Comparison of ENCODE assay signal across 8 mouse cellular contexts in the genomic region with DNA sequence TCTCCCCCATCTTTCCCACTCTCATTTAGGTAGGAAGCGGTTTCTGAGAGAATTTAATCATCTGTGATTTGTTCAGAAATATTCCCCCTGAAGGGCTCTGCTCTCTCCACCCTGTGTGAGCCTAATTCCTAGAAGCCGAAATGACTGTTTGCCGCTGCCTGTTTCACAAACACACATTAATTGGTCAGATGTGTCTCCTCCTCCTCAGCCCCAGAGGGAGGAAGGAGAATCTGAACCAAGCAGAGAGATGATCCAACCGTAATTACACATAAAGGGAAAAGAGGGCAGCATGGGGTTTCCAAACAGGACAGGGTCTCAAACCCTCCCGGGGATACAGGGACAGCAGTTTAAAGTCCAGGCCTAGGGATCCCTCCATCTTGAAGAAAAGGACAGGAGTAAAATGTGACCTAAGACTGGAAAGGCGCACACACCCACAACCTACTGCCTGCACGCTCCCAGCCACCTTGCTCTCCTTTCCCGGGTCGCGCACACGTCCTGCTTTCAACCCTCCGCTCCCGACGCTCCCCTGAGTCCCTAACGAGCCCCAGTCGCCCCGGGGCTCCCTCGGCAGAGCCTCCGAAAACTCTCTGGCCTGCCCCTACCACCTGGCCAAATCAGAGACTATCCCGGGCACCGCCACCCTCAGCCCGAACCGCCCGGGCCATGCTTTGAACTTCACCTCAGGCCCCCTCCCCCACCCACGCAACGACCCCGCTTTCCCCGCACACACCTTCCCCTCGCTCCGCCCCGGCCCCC. TPM values are rescaled to one million over a fixed set of nuclear protein-coding genes. Genes with fewer than 3 reads are reported as not detected.
A peak's percentile ranks its signal among the peaks of the same experiment; 100 is the strongest.
DNase-seq lines count a peak whose midpoint lies in the region; ATAC-seq and TF ChIP-seq lines count a peak whose summit lies in the region.

No protein-coding gene starts in this region.

- WGBS in hindbrain, embryonic 16.5 days: under 1% methylated on average over 30 of the region's 31 CpGs

- no peaks in the 10 kb centered on the region for H3K9me3 ChIP-seq in hindbrain, embryonic 16.5 days (ENCODE audit: control insufficient read depth, low read length)

- peak; percentile 49 for ATAC-seq in hindbrain, embryonic 16.5 days
- peak; percentile 20 for ATAC-seq in megakaryocyte progenitor cell, adult 5-6 weeks (replicated peaks; ENCODE audit: poor library complexity)

- peak overlapping the region; percentile 92 for H3K4me3 ChIP-seq in left cerebral cortex, adult 2 months
- H3K4me3 ChIP-seq in hindbrain, embryonic 16.5 days (ENCODE audit: low read length): peak overlapping the region; percentile 93

- H3K36me3 ChIP-seq in hindbrain, embryonic 16.5 days (ENCODE audit: control insufficient read depth, insufficient read depth, low read length): no peaks in the 10 kb centered on the region

- peak overlapping the region; percentile 75 for H3K4me2 ChIP-seq in hindbrain, embryonic 16.5 days (ENCODE audit: low read length)

- intact Hi-C loops in left cerebral cortex, adult 2 months (cut with DNase I): loop anchor here (5.0 kb wide), 2 partner anchors 34 to 129 kb away; no protein-coding TSS in a partner anchor
- intact Hi-C loops in left cerebral cortex, postnatal 25 days (cut with DNase I): loop anchor here (2.0 to 5.0 kb wide), 2 partner anchors 64 to 130 kb away; no protein-coding TSS in a partner anchor

- peaks cover 33% of the 10 kb centered on the region for H3K4me1 ChIP-seq in hindbrain, embryonic 16.5 days (ENCODE audit: control insufficient read depth, insufficient read depth, low read depth, low read length)

- no peak; the same call in 1 of the 2 replicates for TF ChIP-seq CTCF in left cerebral cortex, adult 2 months (IDR thresholded peaks at IDR 0.05)

- peak; percentile 23 to 30 for DNase-seq in left cerebral cortex, adult 2 months (ENCODE audit: extremely low spot score in 1 of 2, low spot score in 2 of 2)
- no peak for DNase-seq in left cerebral cortex, adult 11 months (ENCODE audit: low spot score)
- DNase-seq in cerebellum, postnatal 10 days: peak; percentile 79 to 80
- peak; percentile 11 to 26 for DNase-seq in frontal cortex, postnatal 25 days (ENCODE audit: low spot score in 2 of 2)
- DNase-seq in left cerebral cortex, postnatal 25 days (ENCODE audit: low spot score in 2 of 2): peak; percentile 43 to 58
- DNase-seq in right cerebral cortex, postnatal 25 days: peak; percentile 39

- no peaks in the 10 kb centered on the region for H3K27me3 ChIP-seq in hindbrain, embryonic 16.5 days (replicated peaks; ENCODE audit: control insufficient read depth, insufficient read depth, low read length)

- H3K9ac ChIP-seq in hindbrain, embryonic 16.5 days (ENCODE audit: low read depth, low read length): peak overlapping the region; percentile 98

- H3K27ac ChIP-seq in left cerebral cortex, adult 2 months: peak overlapping the region; percentile 89
- H3K27ac ChIP-seq in hindbrain, embryonic 16.5 days (ENCODE audit: low read depth, low read length): peak overlapping the region; percentile 99

RNA-seq across cellular contexts. Expression of a gene that starts 0.6 kb away (rescaled TPM):
- 10 to 100 TPM; 48.5 to 49.1 TPM for total RNA-seq in left cerebral cortex, adult 2 months (2021)
- polyA plus RNA-seq in hindbrain, embryonic 16.5 days (2015; fragmentation: Nextera tagmentation; extraction: Ambion mirVana): 5.0 and 5.4 TPM in 2 replicates
- 10 to 100 TPM; 42.3 to 48.5 TPM for total RNA-seq in left cerebral cortex, postnatal 25 days (2021)
- total RNA-seq in megakaryocyte progenitor cell, adult 5-6 weeks (2015): 22.6 and 23.3 TPM in 2 replicates
- 5.5 and 6.8 TPM in 2 replicates for total RNA-seq in megakaryocyte progenitor cell, adult 5-6 weeks (2017)
